Mouse (Mus musculus): ENCODE results near the gene Mtg2.

Mtg2 gene

DNA sequence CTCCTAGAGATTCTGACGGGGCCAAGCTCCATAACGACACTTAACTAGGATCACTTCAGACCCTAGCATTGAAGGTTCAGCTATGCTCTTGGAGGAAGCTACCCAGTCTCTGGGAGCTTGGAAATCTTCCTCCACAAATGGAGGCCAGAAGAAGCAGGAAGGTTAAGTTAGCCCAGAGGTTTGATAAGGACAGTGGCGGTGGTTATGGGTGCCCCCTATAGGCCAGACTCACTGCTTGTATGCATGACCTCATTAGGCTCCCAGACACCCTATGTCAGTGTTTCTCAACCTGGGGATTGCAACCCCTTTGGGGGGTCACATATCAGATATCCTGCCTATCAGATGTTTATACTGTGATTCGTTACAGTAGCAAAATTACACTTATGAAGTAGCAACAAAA, 36.7 kb downstream of the Mtg2 start:
- DNase-seq = no peak

DNA sequence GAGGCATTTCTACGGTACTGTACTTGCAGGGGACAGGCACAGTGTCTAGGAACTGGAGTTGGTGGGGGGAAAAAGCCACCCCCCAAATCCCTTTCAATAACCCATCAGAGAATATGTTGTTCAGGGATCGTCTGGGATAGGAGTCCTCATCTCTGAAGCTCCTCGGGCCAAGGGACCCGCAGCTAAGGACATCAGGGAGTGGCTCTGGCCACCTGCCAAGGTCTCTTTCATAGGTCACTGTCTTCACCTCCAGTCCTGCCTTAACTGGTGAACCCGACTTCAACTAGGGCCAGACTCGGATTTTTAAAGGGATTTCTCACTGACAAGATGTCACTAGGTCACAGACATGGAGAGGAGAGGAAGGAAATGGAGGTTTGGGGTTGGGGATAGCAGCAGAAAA, 37.9 kb downstream of the Mtg2 start:
- no peak for DNase-seq

DNA sequence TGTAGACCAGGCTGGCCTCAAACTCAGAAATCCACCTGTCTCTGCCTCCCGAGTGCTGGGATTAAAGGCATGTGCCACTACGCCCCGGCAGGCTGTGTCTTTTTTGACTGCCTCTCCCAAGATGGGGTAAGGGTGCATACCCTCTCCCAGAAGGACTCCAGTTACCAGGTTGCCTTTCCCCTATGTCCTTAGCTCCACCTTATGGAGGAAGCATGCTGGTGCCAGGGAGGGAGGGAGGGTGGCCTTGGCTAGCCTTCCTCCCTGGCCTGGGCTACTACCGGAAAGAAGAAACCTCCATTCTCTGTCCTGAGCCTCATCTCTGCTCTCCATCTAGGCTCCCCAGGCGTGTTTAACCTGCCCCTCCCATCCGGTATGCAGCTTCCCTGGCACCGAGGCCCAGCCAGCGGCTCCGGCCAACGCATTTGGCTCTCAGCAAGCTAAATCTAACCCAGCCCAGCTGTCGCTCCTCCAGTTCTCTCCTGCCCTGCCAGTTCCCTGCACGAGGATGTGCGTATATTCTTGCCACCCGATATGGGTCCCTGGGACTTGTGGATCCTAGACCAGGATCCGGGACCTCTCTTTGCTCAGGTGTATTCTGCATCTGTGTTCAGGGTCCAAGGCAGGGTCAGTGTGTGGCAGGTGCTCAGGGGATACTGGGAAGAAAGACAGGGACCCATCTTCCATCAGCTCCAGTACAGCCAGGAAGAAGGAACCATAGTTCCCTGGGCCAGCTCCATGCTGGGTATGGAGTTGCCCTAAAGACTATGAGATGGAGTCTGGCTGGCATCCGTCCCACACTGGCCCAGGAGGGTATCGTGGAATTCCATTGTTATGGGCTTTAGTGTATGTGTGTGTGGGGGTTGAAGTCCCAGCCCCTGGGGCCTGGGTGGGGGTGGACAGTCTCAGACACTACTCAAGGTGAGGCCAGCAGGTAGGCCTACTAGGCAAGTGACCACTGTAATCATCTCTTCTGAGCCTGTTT, 43.8 kb downstream of the Mtg2 start:
- DNase-seq = peak; percentile 83

DNA sequence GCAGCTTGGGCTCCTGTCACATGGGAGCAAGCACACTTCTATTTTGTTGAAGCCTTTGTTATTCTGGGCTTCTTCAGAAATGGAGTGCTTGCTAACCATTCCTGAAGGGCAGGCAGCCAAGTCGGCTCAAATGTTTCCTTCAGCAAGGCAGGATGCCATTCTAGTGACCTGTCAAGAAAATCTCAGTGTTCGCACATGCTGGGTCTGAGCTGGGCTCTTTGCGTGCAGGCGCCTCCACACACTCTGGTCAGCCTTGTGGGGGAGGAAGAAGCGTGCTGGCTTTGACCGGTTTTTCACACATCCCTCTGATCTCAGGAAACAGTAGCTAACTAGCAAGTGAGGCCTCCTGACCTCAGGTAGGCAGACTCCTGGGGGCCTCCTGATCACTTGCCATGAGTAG, 44.9 kb downstream of the Mtg2 start:
- peak; percentile 67 for DNase-seq

DNA sequence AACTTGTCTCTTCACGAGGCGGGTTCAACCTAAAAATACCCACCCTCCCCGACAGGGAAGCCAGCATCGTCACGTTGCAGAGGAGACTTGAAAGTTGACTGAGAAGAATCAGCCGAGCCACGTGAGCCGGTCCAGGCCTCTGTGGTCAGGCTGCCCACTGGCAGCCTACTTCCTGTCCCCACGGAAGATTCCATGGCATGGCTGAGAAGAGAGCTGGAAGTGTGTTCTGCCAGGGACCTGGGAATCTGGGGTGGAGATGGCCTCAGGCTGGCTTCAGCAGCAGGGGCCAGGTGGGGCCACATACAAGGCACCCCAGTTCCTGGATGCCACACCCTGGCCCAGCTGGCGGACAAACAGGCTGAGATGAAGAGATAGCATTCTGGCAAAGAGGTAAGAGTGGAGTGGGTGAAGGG, 45.7 kb downstream of the Mtg2 start:
- DNase-seq = peak; percentile 50

DNA sequence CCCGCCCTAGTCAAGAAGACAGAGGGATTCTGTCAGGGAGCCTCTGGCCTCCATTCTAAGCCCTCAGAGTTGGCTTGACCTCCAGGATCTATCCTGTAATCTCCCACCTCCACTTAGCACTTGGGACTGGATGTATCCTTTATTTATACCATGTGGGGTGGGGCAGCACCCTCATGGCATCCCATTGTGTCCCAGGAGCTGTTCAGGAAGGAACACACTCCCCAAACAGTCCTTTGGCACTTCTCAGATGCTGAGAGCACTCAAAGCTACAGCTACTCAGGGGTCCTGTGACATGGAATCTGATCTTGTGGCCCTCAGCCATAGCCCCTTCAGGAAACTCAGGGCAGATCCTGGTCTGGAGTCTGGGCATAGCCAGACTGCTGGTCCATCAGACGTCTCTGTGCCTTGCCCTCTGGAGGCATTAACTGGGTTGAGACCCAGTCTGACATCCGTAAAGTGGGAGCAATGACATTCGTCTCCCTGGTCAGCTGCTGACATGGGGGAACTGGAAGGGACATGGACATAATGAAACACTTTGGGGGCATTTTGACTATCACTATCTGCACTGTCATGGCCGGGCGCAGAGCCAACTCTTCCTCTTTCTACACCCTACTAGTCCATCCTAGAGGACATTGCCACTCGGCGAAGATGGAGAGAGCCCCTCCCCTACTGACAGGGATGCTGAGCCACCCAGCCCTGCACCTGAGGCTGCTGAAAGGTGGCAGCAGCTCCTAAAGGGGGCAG, 46.5 kb downstream of the Mtg2 start:
- DNase-seq = peak; percentile 77

DNA sequence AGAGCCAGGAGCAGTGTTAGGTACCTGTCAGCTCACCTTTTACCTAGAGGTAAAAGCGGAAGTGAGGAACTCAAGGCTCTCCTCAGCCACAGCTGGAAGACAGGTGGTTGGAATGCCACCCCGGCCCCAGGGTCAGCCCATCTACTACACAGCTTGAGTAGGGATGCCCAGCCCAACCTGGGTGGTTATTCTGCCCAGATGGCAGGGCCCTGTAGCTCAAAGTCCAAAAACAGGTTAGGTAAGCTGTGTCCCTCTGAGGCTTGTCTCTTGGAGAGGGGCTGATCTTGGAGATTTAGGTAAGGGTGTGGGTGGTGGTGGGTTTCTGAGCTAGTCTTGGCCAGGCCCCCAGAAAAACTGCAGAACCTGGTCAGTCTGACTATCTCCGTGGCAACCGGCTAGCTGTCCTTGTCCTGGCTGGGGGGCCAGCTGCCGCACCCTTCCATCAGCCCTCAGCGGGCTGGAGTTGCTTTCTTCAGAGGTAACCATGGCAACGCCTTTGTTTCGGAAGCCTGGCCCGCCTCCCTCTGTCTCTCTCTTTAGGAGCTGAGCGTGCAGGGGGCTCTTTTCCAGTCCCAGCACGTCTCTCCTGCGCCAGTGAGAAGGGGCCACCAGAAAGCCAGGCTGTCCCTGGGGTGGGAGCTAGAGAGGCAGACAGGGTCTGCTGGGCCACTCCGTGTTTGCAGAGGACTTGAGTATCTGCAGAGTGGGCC, 47.3 kb downstream of the Mtg2 start:
- peak; percentile 68 for DNase-seq

DNA sequence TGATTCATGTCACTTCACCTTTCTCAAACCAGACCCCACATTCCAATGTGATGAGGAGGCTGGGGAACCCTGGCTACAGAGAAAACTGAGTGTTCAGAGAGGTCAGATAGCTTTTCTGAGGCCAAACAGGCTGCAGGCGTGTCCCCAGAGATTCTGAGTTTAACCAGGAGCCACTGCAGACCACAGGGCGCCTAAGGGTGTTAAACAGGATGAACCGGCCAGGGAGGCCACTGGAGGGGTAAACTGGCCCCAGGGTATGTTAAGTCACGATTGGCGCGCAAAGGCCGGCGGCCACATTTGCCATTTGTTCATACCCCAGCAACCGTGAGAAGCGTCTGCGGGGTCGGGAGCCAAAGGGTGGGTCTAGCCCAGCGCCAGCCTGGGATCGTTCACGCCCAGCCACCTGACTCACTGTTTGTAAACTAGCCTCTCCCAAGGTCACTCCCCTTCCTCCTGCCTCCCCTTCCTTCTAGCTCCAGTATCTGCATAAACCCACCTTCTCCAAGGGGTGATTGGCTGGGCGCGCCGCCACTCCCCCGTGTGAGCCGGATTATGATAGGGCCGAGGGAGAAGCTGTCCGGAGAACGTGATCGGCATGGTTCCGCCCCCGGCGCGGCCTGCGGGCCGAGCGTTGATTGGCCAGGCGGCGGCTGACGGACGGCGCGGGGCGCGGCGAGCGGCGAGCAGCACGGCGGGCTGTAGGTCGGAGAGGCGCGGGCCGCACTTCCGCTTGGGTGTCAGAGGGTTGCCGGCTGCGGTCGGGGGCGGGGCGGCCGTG, 48.5 kb downstream of the Mtg2 start, which contains the start of gene Osbpl2:
Gene Osbpl2 (plus strand): TSS at position 646 of the 778 bp plus-strand sequence.
- peak; percentile 100 for DNase-seq

DNA sequence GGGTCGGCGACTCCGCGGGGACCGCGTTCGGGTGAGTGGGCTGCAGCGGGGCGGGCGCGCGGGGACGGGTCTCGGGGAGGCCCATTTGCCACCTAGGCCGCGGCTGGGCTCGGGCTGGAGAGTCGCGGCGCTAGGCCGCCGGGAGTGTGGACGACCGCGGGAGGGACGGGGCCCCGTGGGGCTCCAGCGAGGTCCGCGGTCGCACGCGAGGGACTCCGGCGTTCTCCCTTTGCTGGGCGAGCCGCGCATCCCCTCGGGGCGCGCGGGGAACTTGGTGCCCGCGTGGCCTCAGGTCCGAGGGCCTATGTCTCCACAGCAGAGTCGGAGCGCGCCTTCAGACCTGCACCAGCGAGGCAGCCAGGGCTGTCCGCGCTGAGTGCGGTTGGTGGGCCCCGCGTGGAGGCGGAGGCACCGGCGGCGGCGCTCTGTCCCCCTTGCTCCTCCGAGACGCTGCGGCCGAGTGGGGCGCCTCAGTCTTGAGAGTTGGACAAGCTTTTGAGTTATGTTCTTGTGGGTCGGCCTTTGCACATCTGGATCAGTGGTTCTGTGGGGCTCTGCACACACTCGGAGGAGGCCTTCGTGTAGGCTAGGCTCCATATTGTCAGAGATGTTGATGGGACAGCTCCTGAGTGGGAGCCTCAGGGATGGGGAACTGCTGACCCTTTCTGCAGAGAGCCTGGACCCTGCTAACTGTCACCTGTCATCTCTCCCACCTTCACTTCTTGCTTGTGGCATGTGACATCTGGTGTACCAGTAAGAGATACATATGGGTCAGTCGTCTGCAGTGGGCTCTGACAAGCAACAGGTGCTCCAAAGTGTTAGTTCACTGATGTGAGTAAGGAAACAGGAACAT, 49.3 kb downstream of the Mtg2 start:
- peak; percentile 64 for DNase-seq

DNA sequence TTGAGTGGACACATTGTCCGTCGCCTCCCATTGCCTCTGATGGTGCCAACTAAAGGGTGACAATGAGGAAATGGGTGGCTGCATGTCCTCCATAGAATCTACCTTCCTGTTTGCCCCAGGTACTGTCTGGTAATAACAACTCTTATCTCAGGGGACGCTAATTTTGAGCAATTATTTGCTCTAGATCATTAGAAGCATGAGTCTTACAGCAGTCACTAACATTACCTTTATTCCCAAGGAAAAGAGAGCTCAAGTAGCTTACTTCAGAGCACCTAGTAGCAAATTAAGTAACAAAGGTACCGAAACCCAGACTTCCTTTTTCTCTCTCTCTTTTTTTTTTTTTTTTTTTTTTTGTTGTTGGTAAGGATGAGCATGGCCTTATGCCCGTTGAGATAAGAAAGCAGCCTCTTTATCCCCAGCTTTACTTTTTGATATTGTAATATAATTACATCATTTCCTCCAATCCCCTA, 49.9 kb downstream of the Mtg2 start:
- DNase-seq = no peak

DNA sequence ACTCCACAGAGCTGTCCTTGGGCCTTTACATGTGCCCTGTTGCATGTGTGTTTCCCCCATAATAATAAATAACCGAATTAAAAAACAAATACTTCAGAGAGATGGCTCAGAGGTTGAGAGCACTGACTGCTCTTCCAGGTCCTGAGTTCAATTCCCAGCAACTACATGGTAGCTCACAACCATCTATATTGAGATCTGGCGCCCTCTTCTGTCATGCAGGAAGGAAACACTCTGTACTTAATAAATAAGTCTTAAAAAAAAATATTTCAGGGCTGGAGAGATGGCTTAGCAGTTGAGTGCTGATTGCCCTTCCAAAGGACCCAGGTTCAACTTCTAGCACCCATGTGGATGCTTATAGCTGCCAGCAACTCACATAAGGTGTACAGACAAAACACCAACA, 53.8 kb downstream of the Mtg2 start:
- DNase-seq = no peak

DNA sequence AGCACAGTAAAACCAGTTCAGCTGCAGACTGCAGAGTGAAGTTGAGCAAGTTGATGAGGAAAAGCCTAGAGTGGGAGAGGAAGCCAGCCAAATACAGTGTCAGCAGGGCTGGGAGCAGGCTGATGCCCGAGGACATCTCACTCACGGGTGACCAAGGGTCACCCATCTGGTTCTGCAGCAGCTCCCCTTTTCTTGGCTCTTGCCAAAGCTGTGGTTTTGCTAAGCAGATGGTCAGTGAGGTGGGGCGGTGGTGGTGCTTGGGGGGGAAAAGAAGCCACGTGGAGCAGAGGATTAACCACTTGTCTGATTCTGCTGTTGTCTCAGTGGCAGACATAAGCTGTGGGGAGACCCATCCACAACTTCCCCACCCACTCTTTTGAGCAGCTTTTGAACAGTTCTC, 55.8 kb downstream of the Mtg2 start:
- DNase-seq = no peak

DNA sequence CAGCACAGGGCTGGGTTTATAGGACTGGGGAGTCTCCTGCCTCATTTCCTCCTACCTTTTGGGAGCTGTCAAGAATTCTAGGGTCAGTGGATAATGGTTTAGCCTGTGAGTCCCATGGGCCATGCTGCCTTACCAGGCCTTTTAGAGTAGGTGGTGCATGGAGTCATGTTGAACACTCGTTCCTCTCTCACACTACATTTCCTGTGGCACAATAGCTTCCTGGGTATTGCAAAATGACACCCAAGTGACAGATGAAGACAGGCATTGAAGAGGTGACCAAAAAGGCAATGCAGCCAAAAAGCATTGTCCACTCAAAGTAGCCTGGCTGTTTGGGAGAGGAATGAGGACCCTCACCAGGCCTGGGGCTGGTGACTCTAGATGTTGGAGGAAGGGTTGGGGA, 57.3 kb downstream of the Mtg2 start:
- DNase-seq = no peak

DNA sequence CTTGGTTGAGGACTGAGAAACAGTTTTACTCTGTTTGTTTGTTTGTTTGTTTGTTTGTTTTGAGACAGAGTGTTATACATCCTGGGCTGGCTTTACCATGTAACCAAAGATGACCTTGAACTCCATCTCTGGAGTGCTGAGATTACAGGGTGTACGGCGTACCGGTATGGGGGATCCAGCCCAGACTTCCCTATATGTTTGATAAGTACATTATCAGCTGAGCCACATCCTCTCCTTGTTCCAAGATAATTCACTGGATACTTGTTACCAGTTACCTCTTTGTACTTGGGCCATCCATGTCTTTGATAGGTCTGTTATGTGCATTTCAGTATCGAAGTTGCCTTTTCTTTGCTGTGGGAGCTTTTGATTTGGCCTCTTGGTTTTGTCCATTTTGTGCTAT, 62.8 kb downstream of the Mtg2 start:
- DNase-seq = no peak

DNA sequence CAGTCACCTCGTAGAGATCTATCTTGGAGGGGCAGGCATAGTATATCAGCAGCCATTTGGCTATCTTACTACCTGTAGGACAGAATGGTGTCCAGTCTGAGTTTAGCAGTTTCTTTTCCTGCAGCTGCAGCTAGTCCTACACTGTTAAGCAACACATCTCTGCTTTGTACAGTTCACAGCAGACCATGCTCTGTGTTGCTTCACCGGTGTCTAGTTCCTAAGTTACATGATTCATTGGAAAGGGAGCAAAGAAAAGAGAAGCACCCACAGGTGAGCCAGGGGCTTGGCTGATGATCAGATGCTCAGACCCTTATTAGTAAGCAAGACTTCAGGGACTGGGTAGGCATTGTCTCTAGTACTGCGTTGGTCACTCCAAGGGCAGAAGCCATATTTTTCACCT, 63.5 kb downstream of the Mtg2 start:
- no peak for DNase-seq

DNA sequence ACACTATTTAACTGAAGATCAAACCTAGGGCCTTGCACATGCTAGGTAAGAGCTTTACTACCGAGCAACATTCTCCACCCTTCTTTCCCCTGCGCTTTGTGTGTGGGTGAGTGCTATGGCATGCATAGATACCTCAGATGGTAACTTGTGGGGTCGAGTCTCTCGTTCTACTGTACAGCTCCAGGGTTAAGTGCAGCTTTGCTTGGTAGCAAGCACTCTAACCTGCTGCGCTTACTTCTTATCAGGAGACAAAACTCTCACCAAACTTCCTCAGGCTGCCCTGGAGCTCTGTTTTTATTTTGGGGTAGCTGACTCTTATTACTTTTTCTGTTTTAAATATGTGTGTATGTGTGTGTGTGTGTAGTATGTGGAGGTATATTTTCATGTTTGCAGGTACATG, 65.0 kb downstream of the Mtg2 start:
- no peak for DNase-seq
